Mouse (Mus musculus): ENCODE data around the gene Dnajc22.

The Dnajc22 gene

GRCm38 (mm10) chr15:99087253-99088075 is 5.5 kb upstream of the Dnajc22 start, which contains the start of gene C1ql4:
Gene C1ql4, minus strand, starts transcription at chr15:99087817.
- peak in 1 of 2 experiments; percentile 83 for DNase-seq (ENCODE audit: low spot score in 2 of 2)

GRCm38 (mm10) chr15:99088292-99088691 is 4.7 kb upstream of the Dnajc22 start:
- DNase-seq (ENCODE audit: low spot score in 2 of 2), result peak; percentile 75 to 93

GRCm38 (mm10) chr15:99089069-99089468 is 3.9 kb upstream of the Dnajc22 start:
- DNase-seq (ENCODE audit: low spot score in 2 of 2), result peak in 1 of 2 experiments; percentile 64

- DNase-seq (ENCODE audit: low spot score in 2 of 2), result no peak
These were observed 605 bp downstream of the Dnajc22 start for GRCm38 (mm10) chr15:99093291-99094258.

GRCm38 (mm10) chr15:99094631-99095270 is 1.8 kb downstream of the Dnajc22 start:
- DNase-seq (ENCODE audit: low spot score in 2 of 2), result no peak

GRCm38 (mm10) chr15:99095356-99095755 is 2.4 kb downstream of the Dnajc22 start:
- no peak for DNase-seq (ENCODE audit: low spot score in 2 of 2)

- peak in 1 of 2 experiments; percentile 60 for DNase-seq (ENCODE audit: low spot score in 2 of 2)
These were observed 3.3 kb downstream of the Dnajc22 start for GRCm38 (mm10) chr15:99096061-99096793.

- peak in 1 of 2 experiments; percentile 69 for DNase-seq (ENCODE audit: low spot score in 2 of 2)
These were observed 4.0 kb downstream of the Dnajc22 start for GRCm38 (mm10) chr15:99096831-99097500.

GRCm38 (mm10) chr15:99097840-99098492 is 5.0 kb downstream of the Dnajc22 start:
- DNase-seq (ENCODE audit: low spot score in 2 of 2), result peak in 1 of 2 experiments; percentile 60

GRCm38 (mm10) chr15:99098493-99098861 is 5.5 kb downstream of the Dnajc22 start:
- no peak for DNase-seq (ENCODE audit: low spot score in 2 of 2)

GRCm38 (mm10) chr15:99099139-99099556 is 6.2 kb downstream of the Dnajc22 start:
- peak in 1 of 2 experiments; percentile 73 for DNase-seq (ENCODE audit: low spot score in 2 of 2)

- DNase-seq (ENCODE audit: low spot score in 2 of 2), result no peak
These were observed 7.0 kb downstream of the Dnajc22 start for GRCm38 (mm10) chr15:99099984-99100383.

- no peak for DNase-seq (ENCODE audit: low spot score in 2 of 2)
These were observed 12.3 kb downstream of the Dnajc22 start for GRCm38 (mm10) chr15:99105238-99105637.

GRCm38 (mm10) chr15:99107866-99108265 is 14.9 kb downstream of the Dnajc22 start:
- DNase-seq (ENCODE audit: low spot score in 2 of 2), result no peak

- no peak for DNase-seq (ENCODE audit: low spot score in 2 of 2)
These were observed 18.2 kb downstream of the Dnajc22 start for GRCm38 (mm10) chr15:99111139-99111538.

- DNase-seq (ENCODE audit: low spot score in 2 of 2), result no peak
These were observed 18.8 kb downstream of the Dnajc22 start for GRCm38 (mm10) chr15:99111809-99112208.

- no peak for DNase-seq (ENCODE audit: low spot score in 2 of 2)
These were observed 19.9 kb downstream of the Dnajc22 start for GRCm38 (mm10) chr15:99112843-99113395.

GRCm38 (mm10) chr15:99113396-99113975 is 20.5 kb downstream of the Dnajc22 start:
- DNase-seq (ENCODE audit: low spot score in 2 of 2), result no peak

Data from spleen, postnatal 4 days (tissue).